Mouse (Mus musculus) erythroblast, embryonic 14.5 days (primary cell): ENCODE results near the gene Pdzd8.

Source experiments
- GATA1 ChIP-seq: IDR thresholded peaks from 2 replicates; pipeline ENCODE4 v1.6.1; 2012; ENCODE audit warnings: low read length, inconsistent platforms, mixed read lengths
- TAL1 ChIP-seq: IDR thresholded peaks from 3 replicates; pipeline ENCODE4 v1.6.1; 2012; ENCODE audit warnings: low read length, inconsistent platforms, mixed read lengths

DNA sequence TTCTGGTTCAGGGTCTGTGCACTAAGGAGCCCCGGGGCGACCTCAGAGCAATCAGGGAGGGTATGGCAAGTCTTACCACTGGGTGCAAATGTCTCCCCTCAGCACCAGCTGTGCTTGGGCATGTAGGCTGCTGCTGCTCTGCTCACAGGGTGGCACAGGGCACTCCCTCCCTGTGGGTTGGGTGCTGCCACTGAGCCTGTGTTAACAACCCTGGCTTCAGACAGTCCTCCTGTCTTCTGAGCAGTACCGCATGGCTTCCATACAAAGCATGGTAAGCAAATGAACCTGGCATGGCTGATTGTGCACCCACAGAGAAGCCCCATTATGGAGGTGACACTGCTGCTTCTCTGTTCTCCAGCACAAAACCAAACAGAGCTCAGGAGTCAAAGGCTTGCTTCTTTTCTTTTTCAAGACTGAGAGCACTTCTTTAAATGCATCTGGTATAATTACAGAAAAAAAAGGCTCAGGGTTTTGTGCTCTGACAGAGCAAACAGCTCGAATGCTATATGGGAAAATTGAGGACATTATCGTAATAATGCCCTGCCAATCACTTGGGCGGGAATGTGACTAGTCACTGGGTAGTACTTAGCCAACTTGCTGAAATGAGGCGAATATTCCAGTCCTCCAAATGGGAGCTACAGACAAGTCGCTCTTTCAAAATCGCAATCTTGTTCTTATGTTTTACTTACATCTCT, 80.6 kb downstream of the Pdzd8 start:
- TF ChIP-seq GATA1 (no peak), TAL1 (no peak)
